Mouse (Mus musculus) bone marrow macrophage, adult 2 months (primary cell): ENCODE results near the gene Bzw1.

Experiments used
- CTCF ChIP-seq: IDR thresholded peaks from 2 replicates; pipeline ENCODE4 v1.5.1; 2012; ENCODE audit warnings: low read depth, mild to moderate bottlenecking, low read length, moderate library complexity
- POLR2A ChIP-seq: IDR thresholded peaks from 2 replicates; pipeline ENCODE4 v1.6.1; 2012; ENCODE audit warnings: mild to moderate bottlenecking, low read depth, low read length, borderline replicate concordance

DNA sequence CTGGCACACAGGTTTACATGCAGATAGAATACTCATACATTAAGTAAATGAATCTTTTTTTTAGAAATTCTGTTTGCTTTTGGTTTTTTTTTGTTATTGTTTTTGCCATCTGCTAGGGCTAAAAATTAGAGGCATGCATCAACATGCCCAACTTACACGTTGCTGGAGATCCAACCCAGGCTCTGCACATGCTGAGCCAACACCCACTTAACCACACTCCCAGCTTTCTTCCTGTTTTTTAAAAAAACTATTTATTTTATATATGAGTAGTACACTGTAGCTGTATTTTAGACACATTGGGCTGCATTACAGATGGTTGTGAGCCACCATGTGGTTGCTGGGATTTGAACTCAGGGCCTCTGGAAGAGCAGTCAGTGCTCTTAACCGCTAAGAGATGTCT is 23.4 kb downstream of the Bzw1 start:
- TF ChIP-seq POLR2A (no peak), CTCF (no peak)
